Mouse (Mus musculus) ovary, adult 2 months (tissue): ENCODE data around the gene H1f0. TPM values are rescaled to one million over a fixed set of nuclear protein-coding genes. Genes with fewer than 3 reads are reported as not detected.

Experiments
- polyA plus RNA-seq: library from polyadenylated mRNA; depleted of rRNA; stranded (reverse); fragments of >200 nt; gene quantifications from 2 replicates; pipeline ENCODE4 v1.2.3, GENCODE M21; 2012; rRNA removed

Gene H1f0
- 134 and 223 TPM in 2 replicates for polyA plus RNA-seq

DNA sequence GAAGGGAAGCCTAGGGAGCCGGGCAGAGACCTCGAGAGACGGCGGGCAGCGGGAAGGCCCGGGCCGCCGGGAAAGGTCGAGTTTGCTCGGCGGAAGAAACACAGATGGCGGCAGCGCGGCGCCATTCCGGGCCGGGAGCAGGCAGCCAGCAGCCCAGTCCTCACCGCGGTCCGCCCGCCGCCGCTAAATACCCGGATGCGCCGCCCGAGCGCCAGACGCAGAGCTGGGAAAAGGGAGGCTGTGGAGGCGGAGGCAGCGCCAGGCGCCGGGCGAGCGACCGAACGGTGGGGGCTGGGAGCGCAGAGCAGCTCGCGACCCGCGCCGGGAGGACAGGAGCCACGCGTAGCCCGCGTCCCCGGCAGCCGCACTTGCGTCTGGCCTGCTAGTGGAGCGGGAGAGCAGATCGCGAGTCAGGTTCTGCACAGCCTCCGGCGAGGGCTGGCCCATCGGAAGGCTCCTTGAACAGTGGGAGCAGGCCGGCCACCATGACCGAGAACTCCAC is at the start of gene H1f0:
TSS of gene H1f0 (plus strand) at position 214 of the 502 bp plus-strand sequence.

DNA sequence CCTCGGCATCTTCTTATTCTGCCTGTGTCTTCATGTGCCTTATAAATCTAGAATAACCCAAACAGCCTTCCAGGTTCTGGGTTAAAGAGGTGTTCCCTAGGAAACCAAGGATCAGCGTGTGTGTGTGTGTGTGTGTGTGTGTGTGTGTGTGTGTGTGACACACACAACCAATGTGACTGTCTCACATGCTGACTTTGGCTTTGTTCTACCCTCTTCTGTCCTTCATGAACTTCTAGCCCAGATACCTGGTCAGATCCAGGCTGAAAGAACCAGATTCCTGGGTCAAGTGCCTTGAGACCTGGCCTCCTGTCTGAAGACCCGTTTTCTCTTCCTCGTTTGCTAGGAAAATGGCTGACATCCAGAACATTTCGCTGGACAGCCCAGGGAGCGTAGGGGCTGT is 13.3 kb downstream of the H1f0 start, which contains the start of gene Galr3:
TSS of gene Galr3 (plus strand) at position 301 of the 400 bp plus-strand sequence.

DNA sequence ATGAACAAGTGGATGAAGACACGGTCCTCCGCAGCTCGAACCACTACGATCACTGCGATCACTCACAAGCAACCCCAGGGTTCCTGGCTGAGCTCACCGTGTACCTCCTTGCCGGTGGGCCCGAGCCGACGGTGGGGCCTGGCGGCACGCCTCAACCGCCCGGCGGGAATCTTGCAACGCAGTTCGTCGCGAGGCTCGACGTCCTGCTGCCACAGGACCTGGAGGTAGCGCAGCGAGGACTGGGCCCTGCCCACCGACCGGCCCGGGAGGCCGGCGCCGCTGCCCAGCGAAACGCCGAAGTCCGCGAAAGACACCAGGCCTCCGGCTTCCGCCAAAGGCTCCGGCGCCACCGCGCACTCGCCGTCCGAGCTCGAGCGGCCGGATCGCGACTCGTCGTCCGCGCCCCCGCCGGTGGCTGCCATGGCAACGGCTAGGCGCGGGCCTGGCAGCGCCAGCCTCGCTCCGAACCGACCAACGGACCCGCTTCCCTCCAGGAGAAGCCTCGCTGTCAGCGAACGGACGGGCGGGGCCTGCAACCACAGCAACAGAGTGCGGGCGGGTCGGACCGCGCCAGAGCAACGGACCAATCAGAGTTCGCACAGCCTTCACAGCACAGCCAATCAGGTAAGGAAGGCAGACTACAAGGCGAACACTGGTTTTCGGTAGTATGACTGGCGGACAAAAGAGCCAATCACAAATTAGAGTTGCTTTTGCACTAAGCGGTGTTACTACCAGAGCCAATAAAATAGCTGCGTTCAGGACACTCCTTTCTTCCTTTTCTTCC is 34.3 kb downstream of the H1f0 start, which contains the start of gene Ankrd54:
TSS of gene Ankrd54 (minus strand) at position 518 of the 784 bp plus-strand sequence.

DNA sequence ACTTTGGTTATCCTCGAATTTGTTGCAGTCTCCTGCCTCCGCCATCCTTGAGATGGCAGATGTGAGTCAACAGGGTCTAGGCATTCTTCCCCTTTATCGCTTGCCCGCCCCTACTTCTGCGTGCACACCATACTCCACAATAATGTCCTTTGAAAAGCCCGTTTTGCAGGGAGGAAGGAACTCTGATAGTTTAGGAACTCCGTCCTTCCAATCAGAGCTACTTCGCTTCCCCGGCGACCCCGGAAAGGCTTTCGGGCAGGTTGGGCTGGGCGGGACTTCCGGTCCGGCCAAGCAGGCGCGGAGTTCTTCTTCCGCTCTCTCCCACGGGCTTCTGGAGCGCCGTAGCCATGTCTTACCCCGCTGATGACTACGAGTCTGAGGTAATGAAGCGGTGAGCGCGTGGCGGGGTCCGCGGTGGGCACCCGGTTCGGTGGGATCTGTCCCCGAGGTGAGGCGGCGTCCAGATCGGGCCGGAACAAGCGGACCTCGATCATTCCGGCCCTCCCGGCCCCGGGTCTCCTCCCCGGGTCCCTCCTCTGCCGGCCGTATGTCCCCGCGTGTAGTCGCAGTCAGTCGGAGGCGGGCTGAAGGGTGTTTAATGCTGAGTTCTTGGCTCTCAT is 46.8 kb downstream of the H1f0 start, which contains the start of gene Eif3l:
TSS of gene Eif3l (plus strand) at position 267 of the 620 bp plus-strand sequence.

Other genes starting within 250 kb of the H1f0 start
- 36.1 and 41.4 TPM in 2 replicates for gene Card10, start 225.4 kb upstream of the H1f0 start, polyA plus RNA-seq
- gene Cdc42ep1, start 185.8 kb upstream of the H1f0 start, polyA plus RNA-seq, result 87.7 and 89.8 TPM in 2 replicates
- 8.4 and 10.5 TPM in 2 replicates for gene Lgals2, start 172.9 kb upstream of the H1f0 start, polyA plus RNA-seq
- 103 and 120 TPM in 2 replicates for gene Gga1, start 151.3 kb upstream of the H1f0 start, polyA plus RNA-seq
- 0.07 and 0.26 TPM in 2 replicates for gene Gm49510, start 128.8 kb upstream of the H1f0 start, polyA plus RNA-seq
- gene Sh3bp1, start 128.7 kb upstream of the H1f0 start, polyA plus RNA-seq, result 93.4 and 135 TPM in 2 replicates
- gene Pdxp, start 114.5 kb upstream of the H1f0 start, polyA plus RNA-seq, result 22.4 and 31.3 TPM in 2 replicates
- 549 and 769 TPM in 2 replicates for gene Lgals1, start 101.7 kb upstream of the H1f0 start, polyA plus RNA-seq
- 27.1 and 31.5 TPM in 2 replicates for gene Nol12, start 93.5 kb upstream of the H1f0 start, polyA plus RNA-seq
- gene Triobp, start 80.7 kb upstream of the H1f0 start, polyA plus RNA-seq, result 107 and 117 TPM in 2 replicates
- 2.7 and 3.4 TPM in 2 replicates for gene Galr3, start 13.4 kb downstream of the H1f0 start, polyA plus RNA-seq
- 95.6 and 99.9 TPM in 2 replicates for gene Ankrd54, start 34.4 kb downstream of the H1f0 start, polyA plus RNA-seq
- gene Eif3l, start 46.7 kb downstream of the H1f0 start, polyA plus RNA-seq, result 207 and 263 TPM in 2 replicates
- gene Micall1, start 80.4 kb downstream of the H1f0 start, polyA plus RNA-seq, result 46.7 and 50.8 TPM in 2 replicates
- 46.6 and 52.7 TPM in 2 replicates for gene Polr2f, start 112.6 kb downstream of the H1f0 start, polyA plus RNA-seq
- 14.3 and 22.3 TPM in 2 replicates for gene 1700088E04Rik, start 112.8 kb downstream of the H1f0 start, polyA plus RNA-seq
- gene Sox10, start 136.8 kb downstream of the H1f0 start, polyA plus RNA-seq, result 0.70 and 1.3 TPM in 2 replicates
- gene Pick1, start 200.7 kb downstream of the H1f0 start, polyA plus RNA-seq, result 36.5 and 39.2 TPM in 2 replicates
- 0.23 TPM in 1 of 2 replicates, not detected in the other for gene Gm49486, start 200.9 kb downstream of the H1f0 start, polyA plus RNA-seq
- gene Slc16a8, start 226.3 kb downstream of the H1f0 start, polyA plus RNA-seq, result 0.11 and 0.70 TPM in 2 replicates